Mouse (Mus musculus): ENCODE measurements around the gene Castor2.

Castor2 gene

DNA sequence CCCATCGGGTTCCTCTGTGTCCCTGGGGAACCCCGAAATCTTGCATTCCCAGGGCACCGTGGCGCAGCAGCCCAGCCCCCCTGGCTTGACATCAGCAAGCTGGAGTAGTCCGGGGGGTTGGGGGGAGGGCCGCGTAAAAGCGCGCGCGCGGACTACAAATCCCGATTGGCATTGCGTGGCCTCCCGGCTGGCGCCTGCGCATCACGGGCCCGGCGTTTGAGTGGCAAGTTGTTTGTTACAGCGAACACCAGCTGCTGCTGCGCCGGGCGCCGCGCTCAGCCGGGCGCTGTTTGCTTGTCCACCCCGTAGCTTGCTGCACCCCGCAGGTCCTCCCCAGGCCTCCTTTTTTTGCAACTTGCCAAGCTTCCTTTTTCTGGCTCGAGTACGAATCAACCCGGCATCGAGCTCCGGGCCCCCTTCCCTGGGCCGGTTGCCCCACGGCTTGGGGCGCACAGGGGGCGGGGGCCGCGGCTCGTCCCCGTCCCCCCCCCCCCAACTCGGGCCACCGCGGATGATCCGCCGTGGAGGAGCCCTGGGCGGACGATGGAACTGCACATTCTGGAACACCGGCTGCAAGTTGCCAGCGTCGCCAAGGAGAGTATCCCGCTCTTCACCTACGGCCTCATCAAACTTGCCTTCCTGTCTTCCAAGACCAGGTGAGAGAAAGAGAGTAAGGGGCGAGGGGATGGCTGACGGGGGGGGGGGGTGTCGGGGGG, at the start of gene Castor2:
Gene Castor2 (plus strand): TSS at position 216 of the 716 bp plus-strand sequence.
- peak; percentile 90 to 91 for DNase-seq (ENCODE audit: low spot score in 2 of 2)

DNA sequence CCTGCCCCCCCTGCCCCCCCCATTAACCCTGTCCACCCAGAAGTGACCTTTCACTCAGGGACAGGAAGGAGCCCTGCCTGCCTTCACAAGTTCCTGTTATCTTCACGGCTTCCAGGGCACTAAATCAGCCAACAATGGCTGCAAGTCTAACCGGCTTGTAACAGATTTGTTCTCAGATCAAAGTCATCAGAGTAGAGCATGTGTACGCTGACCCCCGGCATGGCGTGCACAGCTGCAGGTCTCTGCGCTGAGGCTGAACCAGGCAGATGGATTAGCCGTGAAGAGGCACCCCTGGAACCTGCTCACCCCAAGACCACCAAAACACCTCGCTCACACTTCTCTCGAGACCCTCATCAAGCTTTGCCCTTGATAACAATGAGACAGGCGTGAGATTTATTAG, 48.8 kb upstream of the Castor2 start:
- DNase-seq (ENCODE audit: low spot score in 2 of 2), result no peak

DNA sequence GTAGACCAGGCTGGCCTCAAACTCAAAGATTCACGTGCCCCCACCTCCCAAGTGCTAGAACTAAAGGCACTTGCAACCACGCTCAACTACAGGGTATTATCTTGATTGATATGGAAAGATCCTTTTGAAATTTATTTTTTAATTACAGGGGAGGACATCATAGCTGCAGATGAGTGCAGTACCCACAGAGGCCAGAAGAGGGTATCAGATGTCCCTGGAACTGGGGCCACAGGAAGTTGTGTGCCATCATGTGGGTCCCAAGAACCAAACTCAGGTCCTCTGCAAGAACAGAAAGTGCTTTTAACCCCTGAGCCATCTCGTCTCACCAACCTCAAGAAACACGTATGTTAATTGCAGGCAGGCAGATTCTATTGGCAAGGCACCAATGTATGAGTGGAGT, 46.9 kb upstream of the Castor2 start:
- no peak for DNase-seq (ENCODE audit: low spot score in 2 of 2)

DNA sequence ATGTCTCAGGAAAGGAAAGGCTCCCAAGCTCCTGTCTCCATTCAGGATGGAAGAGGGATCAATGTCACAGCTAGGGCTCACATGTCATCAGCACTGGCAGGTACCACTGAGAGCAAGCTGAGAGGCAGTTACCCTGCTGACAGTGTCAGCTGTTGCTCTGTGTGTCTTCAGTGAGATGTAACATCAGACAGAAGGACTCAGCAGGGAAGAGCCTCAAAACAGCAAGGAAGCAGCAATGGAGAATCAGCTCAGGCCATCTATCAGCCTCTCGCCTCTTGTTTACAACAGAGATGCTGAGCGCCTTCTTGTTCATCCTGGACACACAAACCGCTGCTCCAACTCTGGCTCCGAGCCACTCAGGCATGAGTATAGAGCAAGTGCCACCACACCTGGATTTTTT, 45.0 kb upstream of the Castor2 start:
- DNase-seq (ENCODE audit: low spot score in 2 of 2), result no peak

DNA sequence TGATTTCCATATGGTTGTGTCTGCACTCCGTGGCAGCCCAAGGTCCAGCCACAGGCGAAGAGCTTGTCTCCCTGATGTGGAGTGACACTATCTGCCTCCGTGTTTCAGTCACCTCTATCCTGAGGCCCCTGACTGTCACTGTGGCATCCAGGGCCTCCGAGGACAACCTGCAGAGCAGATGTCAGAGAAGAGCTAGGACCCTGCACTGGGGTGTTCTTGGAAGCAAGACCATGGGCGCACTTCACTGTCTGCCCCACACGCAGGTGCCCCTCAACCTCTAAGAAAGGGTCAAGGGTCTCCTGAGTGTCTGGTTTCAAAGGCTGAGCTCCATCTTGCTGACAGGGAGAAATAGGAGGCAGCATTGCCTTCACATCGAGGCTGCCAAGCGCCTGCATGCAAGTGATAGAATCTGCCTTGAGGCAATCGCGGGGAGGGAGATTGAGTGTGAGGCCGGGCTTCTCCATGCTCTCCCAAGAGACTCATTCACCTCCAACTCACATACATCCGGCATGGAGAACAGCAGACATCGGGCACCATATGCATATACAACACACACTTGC, 40.6 kb upstream of the Castor2 start:
- no peak for DNase-seq (ENCODE audit: low spot score in 2 of 2)

DNA sequence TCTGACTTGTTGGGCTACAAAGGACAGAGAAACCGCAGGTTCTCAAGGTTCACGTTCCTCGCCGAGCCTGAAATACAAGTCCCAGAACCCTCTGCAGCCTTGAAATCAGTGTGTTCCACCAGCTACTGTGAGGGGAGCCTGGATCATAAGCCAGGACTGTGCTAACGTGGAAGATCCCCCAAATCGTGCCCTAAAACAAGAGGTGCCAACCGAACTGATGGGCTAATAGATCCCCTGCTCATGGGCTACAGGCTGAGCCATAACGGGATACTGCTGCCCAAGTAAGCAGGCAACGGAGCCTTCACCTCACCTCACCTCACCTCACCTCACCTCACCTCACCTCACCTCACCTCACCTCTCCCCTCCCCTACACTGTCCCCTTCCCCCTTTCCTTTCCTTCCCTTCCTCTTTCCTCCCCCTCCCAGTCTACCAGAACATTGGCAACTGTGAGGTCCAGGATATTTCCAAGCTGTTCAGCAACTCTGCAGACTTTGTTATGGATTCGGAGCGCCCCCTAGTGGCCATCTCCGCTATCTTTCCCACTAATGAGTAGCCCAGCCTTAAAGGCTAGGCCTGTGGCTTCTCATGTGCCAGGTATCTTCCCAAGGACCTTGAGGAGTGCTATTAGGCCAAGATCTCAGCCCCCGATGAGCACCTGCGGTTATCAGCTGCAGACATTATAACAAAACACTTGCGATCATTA, 36.0 kb upstream of the Castor2 start:
- peak; percentile 14 to 55 for DNase-seq (ENCODE audit: low spot score in 2 of 2)

DNA sequence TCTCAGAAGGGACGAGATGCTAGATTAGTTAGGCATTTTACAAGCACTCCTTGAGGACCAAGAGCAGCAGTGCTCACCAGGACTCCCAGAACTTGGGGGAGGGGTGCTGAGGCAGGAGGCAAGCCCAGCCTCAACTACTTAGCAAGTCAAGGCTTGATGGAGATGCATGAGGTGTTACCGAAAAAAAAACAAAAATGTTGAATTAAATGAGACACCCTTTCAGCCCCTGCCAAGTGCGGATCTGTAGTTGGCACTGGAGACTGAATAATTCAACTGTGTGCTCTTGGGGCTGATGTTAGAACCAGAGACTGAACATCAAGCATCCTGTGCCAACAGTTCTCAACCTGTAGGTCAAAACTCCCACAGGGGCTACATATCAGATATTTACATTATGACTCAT, 33.2 kb upstream of the Castor2 start:
- no peak for DNase-seq (ENCODE audit: low spot score in 2 of 2)

DNA sequence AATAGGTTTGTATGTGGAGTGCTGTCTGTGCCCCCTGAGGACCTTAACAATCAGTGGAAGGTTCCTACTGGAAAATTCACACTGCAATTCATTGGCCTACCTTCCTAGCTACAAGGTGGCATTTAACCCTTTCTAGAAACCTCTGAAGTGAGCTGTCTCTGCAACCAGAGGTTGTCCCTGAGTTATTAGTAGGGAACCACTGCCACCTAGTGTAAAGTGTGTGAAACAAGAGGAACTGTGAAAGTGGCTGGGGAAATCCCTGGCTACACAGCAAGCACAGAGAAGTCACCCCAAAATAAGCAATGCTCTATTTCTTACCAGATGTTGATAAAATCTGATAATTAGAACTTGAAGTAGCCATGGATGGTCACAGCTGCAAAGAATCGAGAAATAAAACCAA, 31.6 kb upstream of the Castor2 start:
- DNase-seq (ENCODE audit: low spot score in 2 of 2), result no peak

DNA sequence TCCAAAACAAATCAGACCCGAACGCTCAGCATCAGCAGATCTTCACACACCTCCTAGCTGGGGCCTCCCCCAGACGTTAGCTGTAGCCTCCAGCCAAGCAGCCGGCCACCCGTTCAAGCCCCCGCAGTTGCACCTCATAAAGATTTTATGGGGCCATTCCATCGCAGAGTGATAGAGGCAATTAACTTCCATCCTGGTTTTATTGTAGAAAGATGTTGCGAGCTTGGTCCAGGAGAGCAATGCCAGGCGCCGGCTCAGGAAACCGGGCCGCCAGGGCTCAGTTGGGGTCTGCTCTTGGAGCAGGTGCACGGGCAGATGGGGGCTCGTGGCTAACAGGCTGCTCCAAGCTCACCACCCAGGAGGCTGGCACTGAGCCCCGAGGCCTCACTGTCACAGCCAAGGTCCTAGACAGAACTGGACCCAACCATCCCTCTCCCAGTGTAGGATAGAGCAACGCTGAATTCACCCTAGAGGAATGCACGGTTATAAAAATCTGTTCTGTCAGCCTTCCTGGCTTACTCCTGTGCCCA, 25.9 kb upstream of the Castor2 start:
- no peak for DNase-seq (ENCODE audit: low spot score in 2 of 2)

DNA sequence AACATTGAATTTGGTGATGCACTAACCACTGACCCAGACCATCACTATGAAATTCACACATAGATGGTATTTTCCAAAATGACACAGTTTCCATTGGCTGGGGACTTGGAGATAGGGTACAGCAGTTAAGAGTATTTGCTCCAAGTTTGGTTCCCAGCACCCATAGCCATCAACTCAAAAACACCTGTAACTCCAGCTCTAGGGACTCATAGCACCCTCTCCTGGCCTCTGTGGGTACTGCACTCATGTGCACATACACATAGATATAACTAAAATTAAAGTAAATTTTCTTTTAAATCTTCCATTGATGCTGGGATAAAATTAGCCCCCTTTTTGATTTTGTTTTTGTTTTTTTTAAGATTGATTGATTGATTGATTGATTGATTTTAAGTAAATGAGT, 25.1 kb upstream of the Castor2 start:
- DNase-seq (ENCODE audit: low spot score in 2 of 2), result no peak

DNA sequence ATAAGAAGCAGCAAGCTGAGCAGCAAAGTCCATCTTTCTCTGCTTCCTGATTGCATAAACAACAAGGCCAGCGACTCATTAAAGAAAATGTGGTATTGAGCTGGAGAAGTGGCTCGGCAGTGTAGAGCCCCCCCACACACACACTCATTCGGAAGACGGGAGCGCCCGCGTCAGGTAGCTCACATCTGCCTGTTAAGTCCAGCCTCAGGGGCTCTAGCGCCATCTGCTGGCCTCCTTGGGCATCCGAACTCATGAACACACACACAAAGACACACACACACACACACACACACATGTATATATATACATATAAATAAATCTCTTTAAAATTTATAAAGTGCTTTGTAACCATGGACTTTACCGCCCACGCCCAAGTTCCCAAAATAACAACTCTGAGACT, 23.3 kb upstream of the Castor2 start:
- DNase-seq (ENCODE audit: low spot score in 2 of 2), result no peak

DNA sequence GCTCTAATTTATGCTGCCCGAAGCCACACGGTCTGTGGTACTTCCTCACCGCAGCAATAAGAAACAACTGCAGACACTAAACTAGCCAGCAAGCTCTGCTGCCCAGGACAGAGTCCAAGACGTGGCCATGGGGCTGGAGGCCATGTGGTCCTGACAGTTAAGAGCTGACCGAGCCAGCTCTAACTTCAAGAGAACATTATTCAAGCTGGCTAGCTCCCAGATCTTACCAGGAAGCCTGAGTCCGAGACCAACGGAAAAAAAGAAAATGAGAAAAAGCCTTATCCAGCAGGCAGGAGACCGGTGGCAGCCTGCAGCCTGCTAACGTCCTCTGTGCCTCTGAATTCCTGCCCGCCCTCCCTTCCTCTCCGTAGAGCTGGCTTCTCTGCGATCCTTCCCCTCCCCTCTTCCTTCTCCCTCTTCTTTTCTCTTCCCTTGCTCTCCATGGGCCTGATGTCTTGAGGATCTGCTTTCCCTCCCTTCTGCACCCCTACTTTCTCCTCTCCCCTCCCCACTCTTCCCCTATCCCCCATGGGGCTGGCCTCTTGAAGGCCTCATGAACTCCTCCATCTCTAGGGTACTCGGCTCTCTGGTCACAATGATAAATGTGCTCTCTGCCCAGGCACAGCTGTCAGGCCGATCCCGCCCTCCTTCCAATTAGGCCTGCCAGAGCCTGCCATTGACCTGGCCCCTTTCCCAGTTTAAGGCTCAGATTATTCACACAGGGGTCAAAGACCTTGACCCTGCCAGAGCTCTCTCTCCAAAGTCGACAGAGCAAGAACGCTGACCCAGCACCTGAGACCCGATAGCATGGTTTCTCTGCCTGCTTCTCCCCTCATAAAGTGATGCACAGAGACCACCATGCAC, 18.6 kb upstream of the Castor2 start:
- DNase-seq (ENCODE audit: low spot score in 2 of 2), result no peak

DNA sequence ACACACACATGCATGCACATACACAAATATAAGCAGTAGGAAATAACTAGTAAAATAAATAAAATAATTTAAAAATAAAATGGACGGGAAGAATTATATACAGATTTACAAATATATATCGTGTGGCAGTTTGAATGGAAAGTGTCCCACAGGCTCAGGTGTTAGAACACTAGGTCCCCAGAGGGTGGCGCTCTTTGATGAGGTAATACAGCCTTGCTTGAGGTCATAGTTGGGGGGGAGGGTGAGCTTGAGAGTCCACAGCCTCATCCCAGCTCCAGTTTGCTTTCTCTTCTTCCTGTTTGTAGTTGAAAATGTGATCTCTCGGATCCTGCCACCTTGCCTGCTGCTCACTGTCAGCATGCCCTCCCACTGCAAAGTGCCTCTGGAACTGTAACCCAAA, 14.3 kb upstream of the Castor2 start:
- no peak for DNase-seq (ENCODE audit: low spot score in 2 of 2)

DNA sequence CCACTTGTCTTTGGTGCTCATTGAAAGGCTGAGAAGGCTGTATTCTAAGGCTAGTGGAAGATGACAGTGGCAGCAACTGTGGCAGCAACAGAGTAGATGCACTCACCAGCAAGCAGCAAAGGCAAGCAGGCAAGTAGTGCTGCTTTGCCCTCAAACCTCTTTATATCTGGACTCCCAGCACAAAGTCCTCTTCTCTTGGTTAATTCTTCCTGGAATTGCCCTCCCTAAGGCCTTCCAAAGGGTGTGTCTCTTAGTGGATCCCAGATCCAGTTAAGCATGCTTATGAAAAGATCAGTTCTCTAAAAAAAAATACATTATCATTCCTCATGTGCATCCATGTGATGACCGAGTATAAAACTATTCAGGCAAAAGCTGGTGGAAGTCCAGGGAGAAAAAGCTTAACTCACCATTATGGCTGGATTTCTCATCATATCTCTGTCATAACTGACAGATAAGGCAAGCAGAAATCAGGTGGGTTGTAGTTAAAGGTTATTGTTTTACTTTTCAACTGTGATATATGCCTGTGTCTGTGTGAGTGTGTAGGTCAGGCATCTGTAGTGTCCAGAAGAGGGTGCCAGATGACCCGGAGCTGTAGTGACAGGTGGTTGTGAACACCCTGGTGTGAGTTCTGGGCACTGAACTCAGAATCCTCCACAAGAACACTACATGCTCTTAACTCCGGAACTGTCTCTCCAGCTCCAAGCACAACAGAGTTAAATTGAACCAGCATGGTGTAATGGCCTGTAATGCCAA, 13.4 kb upstream of the Castor2 start:
- no peak for DNase-seq (ENCODE audit: low spot score in 2 of 2)

DNA sequence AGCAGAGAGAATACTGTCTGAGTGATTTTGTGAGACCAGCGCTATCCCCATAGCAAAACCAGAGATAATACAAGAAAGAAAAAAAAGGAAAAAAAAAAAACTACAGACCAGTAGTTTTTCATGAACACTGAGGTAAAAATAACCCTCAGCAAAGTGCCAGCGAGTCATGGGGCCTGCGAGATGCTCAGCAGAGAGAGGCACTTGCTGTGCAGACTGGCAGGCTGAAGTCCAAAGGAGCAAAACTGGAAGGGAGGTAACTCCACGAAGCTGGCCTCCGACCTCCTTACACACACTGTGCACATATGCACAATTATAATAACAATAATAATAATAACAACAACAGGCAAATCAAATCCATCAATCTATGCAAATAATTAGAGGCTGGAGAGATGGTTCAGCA, 12.3 kb upstream of the Castor2 start:
- DNase-seq (ENCODE audit: low spot score in 2 of 2), result no peak

DNA sequence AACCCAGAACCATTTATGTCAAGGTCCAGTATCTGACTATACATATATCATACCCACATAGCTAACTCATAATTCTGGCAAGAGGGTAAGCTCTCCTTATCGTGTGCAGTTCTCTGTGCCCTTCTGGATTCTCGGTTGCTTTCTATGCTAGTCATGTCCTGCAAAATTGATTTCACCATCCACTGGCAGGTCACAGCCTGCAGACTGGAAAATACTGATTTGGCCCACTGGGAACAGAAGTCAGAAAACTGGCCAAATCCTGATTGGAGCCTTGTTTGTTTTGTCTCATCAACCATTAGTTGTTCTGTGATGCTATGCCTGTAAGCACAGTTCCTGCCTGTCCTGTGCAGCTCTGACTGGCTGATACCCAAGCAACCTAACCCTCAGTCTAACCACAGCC, 3.7 kb upstream of the Castor2 start:
- no peak for DNase-seq (ENCODE audit: low spot score in 2 of 2)

DNA sequence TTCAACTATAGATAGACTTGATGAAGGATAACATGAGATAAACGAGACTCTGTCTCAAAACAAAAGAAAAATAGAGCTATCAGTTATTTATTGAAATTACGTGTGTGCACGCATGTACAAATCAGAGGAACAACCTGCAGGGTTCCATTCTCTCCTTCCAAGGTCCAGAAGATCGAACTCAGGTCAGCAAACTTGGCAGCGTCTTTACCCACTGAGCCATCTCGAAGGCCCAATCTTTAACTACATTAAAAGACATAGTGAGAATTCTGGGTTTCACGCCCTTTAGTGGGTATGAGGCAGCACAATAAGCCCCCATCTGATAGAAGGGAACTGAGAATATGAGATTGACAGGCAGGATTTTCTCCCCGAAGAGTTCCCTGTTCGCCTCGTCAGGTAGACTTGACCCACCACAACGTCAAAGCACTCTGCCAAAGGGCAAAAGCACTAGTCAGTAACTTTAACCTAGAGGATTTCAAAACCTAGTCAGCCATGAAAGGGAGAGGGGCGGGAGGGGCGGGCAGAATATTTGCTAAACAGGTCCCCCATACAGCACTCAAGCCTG, 1.1 kb upstream of the Castor2 start:
- no peak for DNase-seq (ENCODE audit: low spot score in 2 of 2)

DNA sequence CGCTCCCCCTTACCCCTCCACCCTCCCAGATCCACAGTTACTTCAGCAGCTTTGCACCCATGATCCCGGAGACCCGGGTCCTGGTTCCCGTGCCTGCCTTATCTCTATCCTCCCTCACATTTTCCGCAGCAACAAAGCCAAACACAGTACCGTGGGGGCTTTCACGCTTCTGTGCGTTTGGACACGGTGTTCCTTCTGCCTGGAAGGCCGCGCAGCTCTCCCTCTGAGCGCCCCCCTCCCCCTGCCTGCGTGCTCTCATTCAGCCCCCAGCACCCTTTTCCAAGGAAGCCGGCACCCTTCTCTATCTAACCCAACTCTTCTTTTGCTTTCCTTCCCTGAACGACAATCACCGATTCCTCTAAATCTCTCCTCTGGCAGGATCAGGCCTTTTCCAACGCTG, 535 bp upstream of the Castor2 start:
- DNase-seq (ENCODE audit: low spot score in 2 of 2), result peak; percentile 11 to 12

DNA sequence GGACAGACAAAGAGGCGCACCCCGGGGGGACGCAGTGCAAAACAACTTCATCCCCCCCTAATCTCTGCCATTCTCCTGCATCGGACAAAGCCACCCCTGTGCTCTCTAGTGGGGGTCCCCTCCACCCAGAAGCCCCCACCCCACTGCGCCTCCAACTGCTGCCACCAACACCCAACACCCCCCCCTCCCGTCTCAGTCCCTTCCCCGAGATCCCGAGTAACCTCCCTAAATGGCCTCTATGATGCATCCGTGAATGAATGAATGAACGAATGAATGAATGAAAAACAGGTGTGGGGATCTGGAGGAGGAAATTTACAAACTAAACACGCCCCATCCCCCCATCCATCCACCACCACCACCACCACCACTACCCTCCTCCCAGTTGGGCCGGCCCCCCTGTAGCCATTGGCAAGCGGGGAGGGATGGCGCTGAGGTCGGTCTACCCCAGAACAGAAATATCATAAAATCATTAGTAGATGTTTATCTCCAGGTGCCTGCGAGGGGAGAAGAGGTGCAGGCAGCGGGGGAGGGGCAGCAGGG, 791 bp downstream of the Castor2 start:
- DNase-seq (ENCODE audit: low spot score in 2 of 2), result peak; percentile 8 to 25

DNA sequence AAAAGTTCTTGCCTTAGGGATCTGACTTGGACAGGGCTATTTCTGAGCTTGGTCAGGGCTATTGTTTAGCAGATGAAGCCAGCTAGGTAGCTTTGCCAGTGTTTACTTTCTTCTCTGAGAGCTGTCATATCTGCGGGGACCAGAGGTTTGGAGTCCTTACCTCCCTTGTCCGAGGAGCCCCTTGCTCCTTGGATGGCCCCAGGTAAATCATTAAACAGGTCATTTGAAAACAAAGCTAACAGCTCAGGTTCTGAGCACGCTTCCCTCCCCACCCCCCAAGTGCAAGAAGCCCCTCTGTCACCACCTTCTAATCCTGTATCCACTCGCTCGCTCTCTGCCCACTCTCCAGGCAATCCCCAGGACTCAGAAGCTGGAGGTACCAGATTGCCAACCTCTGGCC, 1.8 kb downstream of the Castor2 start:
- no peak for DNase-seq (ENCODE audit: low spot score in 2 of 2)

DNA sequence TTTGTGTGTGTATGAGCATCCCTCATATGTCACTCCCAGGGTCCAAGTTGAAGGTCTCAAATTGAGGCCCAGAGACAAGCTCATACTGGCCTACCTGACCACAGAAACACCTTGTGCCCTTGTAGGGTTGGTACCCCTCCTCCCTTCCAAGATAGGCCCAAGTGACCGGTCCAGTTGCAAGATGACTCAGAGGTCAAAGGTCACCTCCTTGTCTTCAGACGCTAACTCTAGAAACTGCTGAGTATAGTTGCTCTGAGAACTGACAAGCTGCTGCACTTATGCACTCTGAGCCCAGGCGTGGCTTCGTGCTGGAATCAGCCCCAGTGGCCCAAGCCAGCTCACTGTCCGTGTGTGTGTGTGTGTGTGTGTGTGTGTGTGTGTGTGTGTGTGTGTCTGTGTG, 2.4 kb downstream of the Castor2 start:
- no peak for DNase-seq (ENCODE audit: low spot score in 2 of 2)
